Mouse (Mus musculus) heart, postnatal 25 days (tissue): ENCODE data around the gene Klhl7. TPM values are rescaled to one million over a fixed set of nuclear protein-coding genes. Genes with fewer than 3 reads are reported as not detected.
A peak's percentile ranks its signal among the peaks of the same experiment; 100 is the strongest.

Experiments
- DNase-seq: peaks from one replicate; pipeline ENCODE4 v3.0.0; 2022; ENCODE audit warnings: low spot score
- intact Hi-C: fragments of 180-260 bp; cut with DNase I; formaldehyde crosslinking; loops from one replicate; pipeline ENCODE4 v1.15.1; 2025
- total RNA-seq, 2 experiments: library from RNA; stranded (reverse); gene quantifications; 2 replicates each; pipeline ENCODE4 v1.2.3; 2021

Klhl7 gene
- total RNA-seq, 2 experiments from 2014 or later = 48.1 to 55.1 TPM

- no peak for DNase-seq
- intact Hi-C loops = no loop called here
Observed at GRCm38 (mm10) chr5:24156774-24157173, 56.4 kb downstream of the Klhl7 start.

GRCm38 (mm10) chr5:24164789-24165445, 64.5 kb downstream of the Klhl7 start, which contains the start of gene Nupl2:
Gene Nupl2 (plus strand): TSS chr5:24164963.
- intact Hi-C loops = loop anchor here (1.0 to 10.0 kb wide), 2 partner anchors 64 to 310 kb away; no protein-coding TSS in a partner anchor
- peak; percentile 87 for DNase-seq

GRCm38 (mm10) chr5:24167263-24167662, 66.9 kb downstream of the Klhl7 start:
- intact Hi-C loops = loop anchor here (10.0 kb wide), 1 partner anchor 312 kb away; no protein-coding TSS in a partner anchor
- no peak for DNase-seq

GRCm38 (mm10) chr5:24169881-24170280, 69.5 kb downstream of the Klhl7 start:
- intact Hi-C loops = loop anchor here (10.0 kb wide), 1 partner anchor 315 kb away; no protein-coding TSS in a partner anchor

GRCm38 (mm10) chr5:24172092-24172491, 71.7 kb downstream of the Klhl7 start:
- DNase-seq = no peak
- intact Hi-C loops = no loop called here

More at GRCm38 (mm10) chr5:24169881-24170280, 69.5 kb downstream of the Klhl7 start:
- no peak for DNase-seq

- DNase-seq = no peak
- intact Hi-C loops = no loop called here
Observed at GRCm38 (mm10) chr5:24181514-24182295, 81.3 kb downstream of the Klhl7 start.

GRCm38 (mm10) chr5:24182296-24182734, 81.9 kb downstream of the Klhl7 start:
- intact Hi-C loops = no loop called here
- no peak for DNase-seq

- intact Hi-C loops = no loop called here
Observed at GRCm38 (mm10) chr5:24183096-24183495, 82.7 kb downstream of the Klhl7 start.

GRCm38 (mm10) chr5:24184011-24184410, 83.6 kb downstream of the Klhl7 start:
- no peak for DNase-seq
- intact Hi-C loops = no loop called here

More at GRCm38 (mm10) chr5:24183096-24183495, 82.7 kb downstream of the Klhl7 start:
- no peak for DNase-seq

- DNase-seq = no peak
- intact Hi-C loops = no loop called here
Observed at GRCm38 (mm10) chr5:24188476-24188875, 88.1 kb downstream of the Klhl7 start.

GRCm38 (mm10) chr5:24191821-24192220, 91.4 kb downstream of the Klhl7 start:
- intact Hi-C loops = no loop called here
- no peak for DNase-seq

GRCm38 (mm10) chr5:24201006-24201405, 100.6 kb downstream of the Klhl7 start:
- intact Hi-C loops = no loop called here
- DNase-seq = no peak

- intact Hi-C loops = no loop called here
- no peak for DNase-seq
Observed at GRCm38 (mm10) chr5:24202492-24202891, 102.1 kb downstream of the Klhl7 start.

GRCm38 (mm10) chr5:24203266-24203665, 102.9 kb downstream of the Klhl7 start:
- intact Hi-C loops = no loop called here
- no peak for DNase-seq

- intact Hi-C loops = no loop called here
- no peak for DNase-seq
Observed at GRCm38 (mm10) chr5:24207965-24208364, 107.6 kb downstream of the Klhl7 start.

GRCm38 (mm10) chr5:24208505-24208904, 108.1 kb downstream of the Klhl7 start:
- DNase-seq = no peak
- intact Hi-C loops = no loop called here

Other genes with a start within 250 kb of the Klhl7 start
- gene Fam126a, start 69.9 kb upstream of the Klhl7 start, total RNA-seq = 10 to 100 TPM; 35.8 to 42.9 TPM
- 1 to 10 TPM; 7.6 to 8.1 TPM for gene Nupl2, start 64.4 kb downstream of the Klhl7 start, total RNA-seq